Mouse (Mus musculus): ENCODE data around the gene Tjap1.

DNA sequence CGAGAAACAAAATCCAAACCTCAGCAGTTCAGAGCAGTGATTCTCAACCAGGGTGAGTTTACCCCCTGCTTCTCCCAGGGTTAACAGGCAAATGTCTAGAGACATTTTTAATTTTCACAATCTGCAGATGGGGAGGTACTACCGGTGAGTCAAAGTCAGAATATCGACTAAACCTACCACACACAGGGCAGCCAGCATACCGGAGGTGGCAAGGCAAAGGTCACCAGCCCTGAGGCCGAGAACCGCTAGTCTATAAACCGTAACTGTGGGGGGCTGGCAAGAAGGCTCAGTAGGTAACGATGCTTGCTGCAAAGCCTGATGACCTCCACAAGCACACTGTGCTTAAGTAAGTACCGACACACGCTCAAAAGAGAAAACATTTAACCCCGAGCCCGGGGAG lies 17.3 kb downstream of the Tjap1 start:
- TF ChIP-seq EP300 (IDR thresholded peaks at IDR 0.05; ENCODE audit: low read depth) (no peak), CTCF (IDR thresholded peaks at IDR 0.05; ENCODE audit: low read depth) (no peak)

Data from liver, embryonic 14.5 days (tissue).